Mouse (Mus musculus): ENCODE data around the gene 1700066M21Rik.
A peak's percentile ranks its signal among the peaks of the same experiment; 100 is the strongest.

The 1700066M21Rik gene

GRCm38 (mm10) chr1:57392417-57392816 is 15.0 kb downstream of the 1700066M21Rik start:
- no peak for DNase-seq (ENCODE audit: low read depth, low spot score)

- DNase-seq (ENCODE audit: low read depth, low spot score), result no peak
Measured at GRCm38 (mm10) chr1:57394051-57394450, 16.6 kb downstream of the 1700066M21Rik start.

DNA sequence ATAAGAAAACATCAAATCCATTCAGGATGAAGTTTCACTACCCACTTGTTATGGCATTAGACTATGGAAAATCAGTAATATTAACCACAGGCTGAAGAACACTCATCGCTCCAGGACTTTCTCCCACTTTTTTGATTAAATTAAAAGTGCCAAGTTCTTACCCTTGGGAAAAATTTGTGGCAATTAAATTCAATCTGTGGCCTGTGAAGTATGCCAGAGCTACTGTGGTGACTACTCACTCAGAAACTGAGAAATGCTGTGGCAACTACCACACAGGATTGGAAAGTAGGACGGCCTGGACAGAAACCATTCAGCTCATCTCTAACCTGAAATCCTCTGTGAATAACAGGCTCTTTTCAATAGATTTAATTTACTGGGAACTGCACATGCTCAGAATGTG is 22.9 kb downstream of the 1700066M21Rik start:
- DNase-seq (ENCODE audit: low read depth, low spot score), result no peak

GRCm38 (mm10) chr1:57400877-57401276 is 23.5 kb downstream of the 1700066M21Rik start:
- DNase-seq (ENCODE audit: low read depth, low spot score), result no peak

DNA sequence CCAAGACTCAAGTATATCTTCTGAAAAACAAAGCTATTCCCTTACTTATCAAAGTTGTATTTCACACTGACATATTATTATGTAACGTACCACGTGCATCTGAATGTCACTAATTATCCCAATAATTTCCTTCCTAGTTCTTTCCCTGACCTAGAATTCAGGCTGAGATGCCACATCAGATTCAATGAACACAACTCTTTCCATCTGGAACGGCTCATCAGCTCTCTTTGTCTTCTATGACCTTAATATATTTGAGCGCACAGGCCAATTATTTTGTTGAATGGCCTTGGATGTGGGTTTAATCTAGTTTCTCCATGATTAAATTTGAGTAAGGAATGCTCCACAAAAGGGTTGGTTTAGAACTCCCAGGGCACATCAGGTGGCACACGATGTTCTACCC is 24.7 kb downstream of the 1700066M21Rik start:
- no peak for DNase-seq (ENCODE audit: low read depth, low spot score)

GRCm38 (mm10) chr1:57406187-57407151 is 29.0 kb downstream of the 1700066M21Rik start, which contains the start of the genes Maip1 and Tyw5:
Gene Maip1 (plus strand): TSS chr1:57406328.
Gene Tyw5 (minus strand): TSS chr1:57407101.
- peak; percentile 73 for DNase-seq (ENCODE audit: low read depth, low spot score)

DNA sequence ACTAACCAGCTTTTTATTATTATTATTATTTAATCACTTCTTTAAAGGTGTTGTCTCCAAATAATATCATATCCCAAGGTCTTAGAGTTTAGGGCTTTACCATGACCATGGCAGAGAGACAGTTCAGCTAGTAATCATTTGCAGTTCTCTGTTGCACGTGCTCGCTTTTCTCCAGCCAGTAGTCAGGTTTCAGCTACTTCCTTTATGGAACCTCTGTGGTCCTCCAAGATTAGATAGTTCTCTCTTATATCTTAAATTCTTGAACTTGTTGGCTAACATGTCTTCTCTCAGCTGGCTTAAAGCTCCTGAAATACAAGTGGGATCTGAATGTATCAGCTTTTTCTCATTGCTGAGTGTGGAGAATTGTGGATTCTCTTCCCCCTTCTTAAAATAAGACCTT is 31.6 kb downstream of the 1700066M21Rik start:
- DNase-seq (ENCODE audit: low read depth, low spot score), result no peak

DNA sequence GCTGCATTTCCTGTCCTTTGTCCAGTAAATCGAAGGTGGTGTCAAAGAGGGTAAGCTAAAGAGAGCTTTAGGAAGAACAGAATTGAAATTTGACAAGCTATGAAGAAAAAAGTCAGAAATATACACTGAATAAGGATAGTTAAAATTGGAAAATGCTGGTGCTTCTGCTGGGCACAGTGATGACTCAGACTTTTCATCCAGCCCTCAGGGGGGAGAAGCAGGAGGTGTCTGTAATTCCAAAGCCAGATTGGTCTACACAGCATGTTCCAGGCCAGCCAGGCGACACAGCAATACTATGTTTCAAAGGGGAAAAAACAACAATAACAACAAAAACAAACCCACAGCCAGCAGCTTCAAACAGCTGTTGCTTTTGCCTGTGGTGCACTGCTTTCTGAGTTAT is 36.0 kb downstream of the 1700066M21Rik start:
- DNase-seq (ENCODE audit: low read depth, low spot score), result no peak

GRCm38 (mm10) chr1:57423696-57424095 is 46.3 kb downstream of the 1700066M21Rik start:
- no peak for DNase-seq (ENCODE audit: low read depth, low spot score)

DNA sequence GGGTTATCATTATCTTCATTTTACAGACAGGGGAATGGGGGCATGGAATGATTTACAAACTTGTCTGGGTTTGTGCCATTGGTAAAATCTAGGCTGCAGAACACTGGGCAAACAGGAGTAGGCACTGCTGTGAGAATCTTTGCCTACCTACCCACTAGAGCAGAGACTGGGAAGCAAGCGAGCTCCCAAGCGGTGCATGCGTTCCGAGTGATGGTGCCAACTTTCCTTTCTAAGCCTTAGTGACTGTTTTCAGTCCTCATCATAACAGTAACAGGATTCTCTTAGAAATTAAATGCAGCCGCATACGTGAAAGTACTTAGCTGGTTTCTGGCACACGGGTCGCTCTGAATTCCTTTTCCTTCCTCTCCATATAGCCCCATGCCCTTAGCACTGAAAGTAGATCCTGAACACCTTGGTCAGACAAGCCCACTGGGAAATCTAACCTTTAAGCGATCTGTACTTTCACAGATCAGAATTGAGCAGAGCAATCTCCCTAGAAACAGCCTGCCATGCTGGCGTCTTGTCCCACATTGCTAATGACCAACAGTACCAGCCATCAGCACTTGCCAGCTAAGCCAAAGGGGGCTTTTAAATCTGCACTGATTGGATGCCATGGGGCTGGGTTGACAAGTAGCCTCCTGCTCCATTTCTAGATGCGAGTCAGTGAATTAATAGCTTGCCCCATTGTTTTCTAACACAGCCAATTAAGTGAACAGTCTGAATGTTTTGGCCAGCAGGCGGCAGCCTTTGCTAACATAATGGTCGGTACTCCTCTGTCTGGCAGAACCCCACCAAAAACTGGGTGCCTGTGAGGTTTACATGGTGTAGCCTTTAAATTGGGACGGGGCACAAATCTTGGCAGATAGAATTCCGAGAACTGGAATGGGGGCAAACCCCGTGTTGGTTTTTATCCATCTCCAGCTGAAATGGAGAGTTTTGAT is 51.2 kb downstream of the 1700066M21Rik start:
- peak; percentile 69 for DNase-seq (ENCODE audit: low read depth, low spot score)

GRCm38 (mm10) chr1:57429786-57430483 is 52.5 kb downstream of the 1700066M21Rik start:
- peak; percentile 42 for DNase-seq (ENCODE audit: low read depth, low spot score)

DNA sequence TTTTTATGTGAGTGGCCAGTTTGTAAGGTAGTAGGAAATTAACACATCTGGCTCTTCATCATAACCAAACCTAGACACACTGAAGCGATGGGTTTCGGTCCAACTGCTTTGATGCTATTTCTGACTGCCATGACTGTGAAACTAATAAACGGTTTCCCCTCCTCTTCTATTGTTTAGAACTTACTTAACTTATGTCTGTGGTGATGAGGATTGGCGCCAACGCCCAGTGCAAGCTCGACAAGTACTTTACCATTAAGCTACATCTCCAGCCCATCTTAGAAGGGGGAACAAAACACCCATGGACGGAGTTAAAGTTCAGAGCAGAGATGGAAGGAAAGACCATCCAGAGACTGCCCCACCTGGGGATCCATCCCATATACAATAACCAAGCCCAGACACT is 55.7 kb downstream of the 1700066M21Rik start:
- no peak for DNase-seq (ENCODE audit: low read depth, low spot score)
